Mouse (Mus musculus): ENCODE results near the gene Zbtb48.

Gene Zbtb48

GRCm38 (mm10) chr4:152068166-152068724 is 40.8 kb upstream of the Zbtb48 start:
- H3K9me3 ChIP-seq (ENCODE audit: low read length), result no peaks in the 10 kb centered on the region
- H3K4me1 ChIP-seq (replicated peaks; ENCODE audit: low read depth, low read length), result peaks cover 31% of the 10 kb centered on the region
- TF ChIP-seq CTCF (conservative IDR thresholded peaks at IDR 0.05; ENCODE audit: low read length) (no peak), POU5F1 (IDR thresholded peaks at IDR 0.05; ENCODE audit: borderline replicate concordance, low read length) (no peak), NANOG (IDR thresholded peaks at IDR 0.05; ENCODE audit: borderline replicate concordance, low read length) (no peak)
- peaks cover under 1% of the 10 kb centered on the region; the same call in 1 of the 2 replicates for H3K27me3 ChIP-seq (ENCODE audit: insufficient read depth, low read length)
- H3K4me3 ChIP-seq (replicated peaks; ENCODE audit: low read length), result no peak overlapping the region
- no peaks in the 10 kb centered on the region for H3K36me3 ChIP-seq (ENCODE audit: insufficient read depth, low read length)

- no peak for TF ChIP-seq NANOG (IDR thresholded peaks at IDR 0.05; ENCODE audit: borderline replicate concordance, low read length)
- TF ChIP-seq CTCF (conservative IDR thresholded peaks at IDR 0.05; ENCODE audit: low read length), result no peak
- no peak for TF ChIP-seq POU5F1 (IDR thresholded peaks at IDR 0.05; ENCODE audit: borderline replicate concordance, low read length)
These were observed 39.8 kb upstream of the Zbtb48 start for GRCm38 (mm10) chr4:152067280-152067679.

GRCm38 (mm10) chr4:152062390-152063110 is 35.1 kb upstream of the Zbtb48 start:
- TF ChIP-seq POU5F1 (IDR thresholded peaks at IDR 0.05; ENCODE audit: borderline replicate concordance, low read length) (no peak), CTCF (conservative IDR thresholded peaks at IDR 0.05; ENCODE audit: low read length) (no peak)
- Histone ChIP-seq H3K27me3 (ENCODE audit: insufficient read depth, low read length) (no peaks in the 10 kb centered on the region), H3K9me3 (ENCODE audit: low read length) (no peaks in the 10 kb centered on the region)

More at GRCm38 (mm10) chr4:152067280-152067679, 39.8 kb upstream of the Zbtb48 start:
- peaks cover 33% of the 10 kb centered on the region for H3K4me1 ChIP-seq (replicated peaks; ENCODE audit: low read depth, low read length)
- no peaks in the 10 kb centered on the region for H3K9me3 ChIP-seq (ENCODE audit: low read length)
- H3K27me3 ChIP-seq (ENCODE audit: insufficient read depth, low read length), result no peaks in the 10 kb centered on the region
- peaks cover 5% of the 10 kb centered on the region for H3K36me3 ChIP-seq (ENCODE audit: insufficient read depth, low read length)
- H3K4me3 ChIP-seq (replicated peaks; ENCODE audit: low read length), result no peak overlapping the region

GRCm38 (mm10) chr4:152044609-152045008 is 17.1 kb upstream of the Zbtb48 start:
- H3K4me3 ChIP-seq (replicated peaks; ENCODE audit: low read length), result peak overlapping the region; percentile 13; the same call in 1 of the 2 replicates

More at GRCm38 (mm10) chr4:152062390-152063110, 35.1 kb upstream of the Zbtb48 start:
- Histone ChIP-seq H3K4me1 (replicated peaks; ENCODE audit: low read depth, low read length) (peaks cover 58% of the 10 kb centered on the region), H3K4me3 (replicated peaks; ENCODE audit: low read length) (no peak overlapping the region), H3K36me3 (ENCODE audit: insufficient read depth, low read length) (peaks cover 52% of the 10 kb centered on the region)

GRCm38 (mm10) chr4:152043171-152043570 is 15.7 kb upstream of the Zbtb48 start:
- Histone ChIP-seq H3K36me3 (ENCODE audit: insufficient read depth, low read length) (peaks cover 80% of the 10 kb centered on the region), H3K27me3 (ENCODE audit: insufficient read depth, low read length) (no peaks in the 10 kb centered on the region), H3K4me3 (replicated peaks; ENCODE audit: low read length) (peak overlapping the region; percentile 26; the same call in 1 of the 2 replicates), H3K4me1 (replicated peaks; ENCODE audit: low read depth, low read length) (peaks cover 80% of the 10 kb centered on the region), H3K9me3 (ENCODE audit: low read length) (no peaks in the 10 kb centered on the region)
- TF ChIP-seq NANOG (IDR thresholded peaks at IDR 0.05; ENCODE audit: borderline replicate concordance, low read length) (peak; percentile 10; the same call in 1 of the 2 replicates), CTCF (conservative IDR thresholded peaks at IDR 0.05; ENCODE audit: low read length) (no peak)

More at GRCm38 (mm10) chr4:152044609-152045008, 17.1 kb upstream of the Zbtb48 start:
- H3K9me3 ChIP-seq (ENCODE audit: low read length), result no peaks in the 10 kb centered on the region
- peaks cover 72% of the 10 kb centered on the region for H3K4me1 ChIP-seq (replicated peaks; ENCODE audit: low read depth, low read length)
- H3K36me3 ChIP-seq (ENCODE audit: insufficient read depth, low read length), result peaks cover 93% of the 10 kb centered on the region
- H3K27me3 ChIP-seq (ENCODE audit: insufficient read depth, low read length), result no peaks in the 10 kb centered on the region
- TF ChIP-seq NANOG (IDR thresholded peaks at IDR 0.05; ENCODE audit: borderline replicate concordance, low read length), result no peak
- no peak for TF ChIP-seq CTCF (conservative IDR thresholded peaks at IDR 0.05; ENCODE audit: low read length)
- no peak for TF ChIP-seq POU5F1 (IDR thresholded peaks at IDR 0.05; ENCODE audit: borderline replicate concordance, low read length)

GRCm38 (mm10) chr4:152041924-152042641 is 14.6 kb upstream of the Zbtb48 start:
- peak overlapping the region; percentile 99 for H3K4me3 ChIP-seq (replicated peaks; ENCODE audit: low read length)
- H3K36me3 ChIP-seq (ENCODE audit: insufficient read depth, low read length), result peaks cover 69% of the 10 kb centered on the region
- H3K27me3 ChIP-seq (ENCODE audit: insufficient read depth, low read length), result no peaks in the 10 kb centered on the region
- no peaks in the 10 kb centered on the region for H3K9me3 ChIP-seq (ENCODE audit: low read length)
- TF ChIP-seq NANOG (IDR thresholded peaks at IDR 0.05; ENCODE audit: borderline replicate concordance, low read length), result no peak
- no peak for TF ChIP-seq POU5F1 (IDR thresholded peaks at IDR 0.05; ENCODE audit: borderline replicate concordance, low read length)
- no peak for TF ChIP-seq CTCF (conservative IDR thresholded peaks at IDR 0.05; ENCODE audit: low read length)
- H3K4me1 ChIP-seq (replicated peaks; ENCODE audit: low read depth, low read length), result peaks cover 81% of the 10 kb centered on the region

- Histone ChIP-seq H3K27me3 (ENCODE audit: insufficient read depth, low read length) (no peaks in the 10 kb centered on the region), H3K36me3 (ENCODE audit: insufficient read depth, low read length) (peaks cover 47% of the 10 kb centered on the region), H3K9me3 (ENCODE audit: low read length) (no peaks in the 10 kb centered on the region), H3K4me3 (replicated peaks; ENCODE audit: low read length) (peak overlapping the region; percentile 99), H3K4me1 (replicated peaks; ENCODE audit: low read depth, low read length) (peaks cover 73% of the 10 kb centered on the region)
- no peak for TF ChIP-seq CTCF (conservative IDR thresholded peaks at IDR 0.05; ENCODE audit: low read length)
- TF ChIP-seq POU5F1 (IDR thresholded peaks at IDR 0.05; ENCODE audit: borderline replicate concordance, low read length), result no peak
- no peak for TF ChIP-seq NANOG (IDR thresholded peaks at IDR 0.05; ENCODE audit: borderline replicate concordance, low read length)
These were observed 12.4 kb upstream of the Zbtb48 start for GRCm38 (mm10) chr4:152039831-152040310.
